Mouse (Mus musculus) embryonic facial prominence, embryonic 12.5 days (tissue): ENCODE results near the gene Ncor1. TPM values are rescaled to one million over a fixed set of nuclear protein-coding genes. Genes with fewer than 3 reads are reported as not detected.
"Not testable (repeated sequence)": the region's sequence is repeated elsewhere in the genome, so short reads cannot be mapped to it uniquely, and the experiment has no call there.

Source experiments
- ATAC-seq: fragments of 200-750 bp; cut with Nextera tagmentation; 2 replicates; pipeline ENCODE4 v1.8.0; 2017; ENCODE audit not compliant: insufficient number of reproducible peaks, insufficient read depth, low FRiP score, low TSS enrichment
- H3K27ac ChIP-seq: fragments of 300-500 bp; sonication (generic); 2 replicates; pipeline ENCODE4 v1.5.1; 2016; ENCODE audit warnings: mild to moderate bottlenecking
- H3K27me3 ChIP-seq: fragments of 300-500 bp; sonication (generic); 2 replicates; pipeline ENCODE4 v1.6.1; 2016; ENCODE audit warnings: mild to moderate bottlenecking, moderate library complexity
- H3K36me3 ChIP-seq: fragments of 300-500 bp; sonication (generic); 2 replicates; pipeline ENCODE4 v1.6.1; 2016; ENCODE audit warnings: mild to moderate bottlenecking
- H3K4me1 ChIP-seq: fragments of 300-500 bp; sonication (generic); 2 replicates; pipeline ENCODE4 v1.6.1; 2016
- H3K4me2 ChIP-seq: fragments of 300-500 bp; sonication (generic); replicated peaks from 2 replicates; pipeline ENCODE4 v1.6.1; 2016; ENCODE audit warnings: mild to moderate bottlenecking, moderate library complexity
- H3K4me3 ChIP-seq: fragments of 300-500 bp; sonication (generic); 2 replicates; pipeline ENCODE4 v1.5.1; 2016; ENCODE audit warnings: mild to moderate bottlenecking
- H3K9ac ChIP-seq: fragments of 300-500 bp; sonication (generic); 2 replicates; pipeline ENCODE4 v1.6.1; 2016; ENCODE audit warnings: mild to moderate bottlenecking, moderate library complexity
- H3K9me3 ChIP-seq: fragments of 300-500 bp; sonication (generic); 2 replicates; pipeline ENCODE4 v1.6.1; 2016; ENCODE audit warnings: mild to moderate bottlenecking, moderate library complexity
- WGBS: fragments of 180-500 bp; shearing (Covaris S2); methylation state at CpG from one replicate; pipeline ENCODE4 v1.1.7; 2016; 5-methylcytosine and 5-hydroxymethylcytosine counted together
- polyA plus RNA-seq: library from polyadenylated mRNA; unstranded; fragments of >200 nt; fragmentation: Nextera tagmentation; extraction: Ambion mirVana; gene quantifications from 2 replicates; pipeline ENCODE4 v1.2.1, GENCODE M21; 2016

Ncor1 gene
- polyA plus RNA-seq, 1 experiment from 2014 or later, result 187 TPM

DNA sequence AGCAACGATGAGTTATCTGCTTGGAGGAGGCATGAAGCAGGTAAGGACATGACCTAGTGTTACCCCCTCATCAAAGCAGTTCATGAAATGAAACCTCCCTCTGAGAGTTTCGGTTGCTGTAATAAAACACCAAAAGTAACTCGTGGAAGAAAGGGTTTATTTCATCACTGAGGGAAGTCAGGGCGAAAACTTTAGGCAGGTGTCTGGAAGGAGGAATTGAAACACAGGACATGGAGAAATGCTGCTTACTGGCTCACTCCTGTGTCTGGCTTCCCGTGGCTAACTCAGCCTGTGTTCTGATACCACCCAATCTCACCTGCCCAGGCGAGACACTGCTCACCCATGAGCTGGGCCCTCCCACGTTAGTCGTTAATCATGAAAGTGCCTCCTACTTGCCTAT is 173.3 kb downstream of the Ncor1 start:
- no peak overlapping the region for H3K27ac ChIP-seq
- no peak overlapping the region for H3K9ac ChIP-seq
- WGBS, result 82% methylated on average over 8 of the region's 8 CpGs
- ATAC-seq, result no peak
- peaks cover 23% of the 10 kb centered on the region for H3K36me3 ChIP-seq
- no peaks in the 10 kb centered on the region for H3K27me3 ChIP-seq
- peaks cover 4% of the 10 kb centered on the region; the same call in 1 of the 2 replicates for H3K4me1 ChIP-seq
- H3K9me3 ChIP-seq, result no peaks in the 10 kb centered on the region
- H3K4me2 ChIP-seq, result no peak overlapping the region
- H3K4me3 ChIP-seq, result no peak overlapping the region

DNA sequence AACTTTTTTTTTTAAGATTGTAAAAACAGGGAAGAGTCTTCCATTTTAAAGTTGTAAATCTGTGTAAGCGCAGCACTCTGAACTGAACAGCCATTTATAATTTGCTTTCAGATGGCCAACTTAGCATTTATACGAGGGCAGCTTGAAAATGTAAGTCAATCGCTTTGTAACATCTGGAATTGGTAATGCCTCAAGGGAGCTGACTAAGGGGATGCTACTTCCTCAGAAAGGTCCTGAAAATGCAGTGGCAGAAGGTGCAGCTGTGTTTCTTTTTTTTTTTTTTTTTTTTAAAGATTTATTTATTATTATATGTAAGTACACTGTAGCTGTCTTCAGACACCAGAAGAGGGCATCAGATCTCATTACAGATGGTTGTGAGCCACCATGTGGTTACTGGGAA is 174.3 kb downstream of the Ncor1 start:
- WGBS, result 64% methylated on average over 3 of the region's 3 CpGs
- not testable (repeated sequence) for H3K4me3 ChIP-seq, H3K4me2 ChIP-seq, H3K9me3 ChIP-seq, H3K9ac ChIP-seq, H3K27me3 ChIP-seq, H3K27ac ChIP-seq, ATAC-seq, H3K4me1 ChIP-seq
- peaks cover 21% of the 10 kb centered on the region for H3K36me3 ChIP-seq

DNA sequence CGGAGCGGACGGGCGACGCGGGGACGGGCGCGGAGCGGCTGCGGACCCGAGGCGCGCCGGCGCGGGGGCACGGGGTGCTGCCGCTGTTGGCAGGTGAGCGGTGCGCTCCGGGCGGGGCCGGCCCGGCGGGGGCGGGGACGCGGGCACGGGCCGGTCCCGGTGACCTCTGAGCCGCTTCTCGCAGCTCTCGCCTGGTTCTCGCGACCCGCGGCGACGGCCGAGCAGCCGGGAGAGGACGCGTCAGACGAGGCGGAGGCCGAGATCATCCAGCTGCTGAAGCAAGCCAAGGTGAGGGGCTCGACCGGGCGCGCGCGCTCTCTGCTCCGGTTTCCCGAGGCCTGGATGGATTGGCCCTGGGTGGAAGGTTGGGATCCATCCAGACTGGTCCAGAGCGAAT is 176.7 kb downstream of the Ncor1 start:
- Histone ChIP-seq H3K4me2 (peak overlapping the region; percentile 61), H3K9ac (peak overlapping the region; percentile 75), H3K9me3 (no peaks in the 10 kb centered on the region), H3K27ac (peak overlapping the region; percentile 87), H3K4me3 (peak overlapping the region; percentile 84), H3K4me1 (peaks cover 7% of the 10 kb centered on the region; the same call in 1 of the 2 replicates), H3K27me3 (no peaks in the 10 kb centered on the region), H3K36me3 (peaks cover 20% of the 10 kb centered on the region)
- ATAC-seq, result peak; percentile 79
- WGBS, result under 1% methylated on average over 51 of the region's 57 CpGs

DNA sequence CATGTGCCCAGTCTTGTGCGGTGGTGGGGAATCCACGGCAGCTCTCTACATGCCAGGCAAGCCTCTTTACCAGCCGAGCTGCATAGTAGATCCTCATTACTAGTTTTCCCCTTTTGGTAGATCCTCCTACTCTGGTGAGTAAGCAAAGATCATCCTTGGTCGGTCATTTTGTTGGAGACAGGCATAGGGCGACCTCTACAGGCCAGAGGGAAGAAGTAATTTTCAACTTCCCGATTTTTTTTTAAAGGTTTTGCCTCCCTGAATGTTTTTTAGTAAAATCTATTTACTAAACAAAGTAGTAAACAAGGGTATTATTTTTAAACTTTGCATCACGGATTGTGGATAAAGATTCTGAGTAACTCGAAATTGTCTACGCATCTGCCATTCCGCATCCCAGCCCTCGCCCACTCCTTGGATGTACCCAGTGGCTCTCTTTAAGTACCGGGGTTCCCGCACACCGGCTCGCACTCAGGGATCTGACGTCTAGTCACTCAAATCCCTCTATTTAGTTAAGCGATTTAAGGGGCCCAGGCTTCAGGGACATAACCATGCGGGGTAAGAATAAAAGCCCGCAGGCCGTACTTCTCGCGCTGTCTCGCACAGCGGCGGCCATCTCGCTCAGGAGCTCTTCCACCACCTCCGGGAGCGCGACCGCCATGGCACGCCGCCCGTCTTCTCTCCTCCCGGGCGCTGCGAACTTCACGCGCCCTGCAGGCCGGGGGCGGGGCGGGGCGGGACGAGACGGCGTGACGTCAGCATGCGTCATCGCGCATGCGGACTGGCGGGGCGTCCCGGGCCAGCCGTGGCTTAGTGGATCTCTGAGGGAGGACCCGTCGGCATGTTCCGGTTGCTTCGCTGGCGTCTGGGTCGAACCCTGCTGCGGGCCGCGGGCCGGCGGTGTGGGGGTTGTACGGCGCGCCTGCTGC is 177.4 kb downstream of the Ncor1 start, which contains the start of the genes Zswim7 and Ttc19:
Zswim7 (minus strand) TSS at position 701 of the 926 bp plus-strand sequence.
Ttc19 (plus strand) TSS at position 799 of the 926 bp plus-strand sequence.
- ATAC-seq, result peak; percentile 91
- under 1% methylated on average over 65 of the region's 68 CpGs for WGBS
- peak within 1 kb of the TSS; percentile 61 for H3K4me2 ChIP-seq

DNA sequence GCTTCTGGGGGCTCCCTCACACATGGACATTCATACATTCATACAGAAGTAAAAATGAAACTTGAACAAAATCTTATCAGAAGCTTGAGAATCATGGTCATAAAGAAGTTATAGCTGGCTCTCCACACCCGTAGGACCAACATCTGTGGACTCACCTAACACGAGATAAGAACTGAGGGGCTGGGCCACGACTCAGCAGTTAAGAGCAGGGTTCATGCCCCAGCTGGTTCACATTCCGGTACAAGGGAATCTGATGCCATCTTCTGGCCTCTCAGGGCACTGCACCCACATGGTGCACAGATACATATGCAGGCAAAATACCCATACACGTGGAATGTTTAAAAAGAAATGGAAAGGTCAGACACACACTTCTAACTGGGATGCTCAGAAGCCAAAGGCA is 180.3 kb downstream of the Ncor1 start:
- Histone ChIP-seq H3K9ac (no peak overlapping the region), H3K9me3 (no peaks in the 10 kb centered on the region), H3K36me3 (0 out of 2 replicates have a peak, but pooled peaks cover 1% of the 10 kb centered on the region), H3K4me3 (no peak overlapping the region), H3K27ac (no peak overlapping the region), H3K27me3 (no peaks in the 10 kb centered on the region), H3K4me1 (peaks cover 7% of the 10 kb centered on the region; the same call in 1 of the 2 replicates), H3K4me2 (no peak overlapping the region)
- no peak for ATAC-seq
- 23% methylated on average over 5 of the region's 5 CpGs for WGBS

More for the DNA sequence above, 177.4 kb downstream of the Ncor1 start, which contains the start of the genes Zswim7 and Ttc19:
- Histone ChIP-seq H3K9me3 (no peaks in the 10 kb centered on the region), H3K36me3 (peaks cover 14% of the 10 kb centered on the region), H3K27ac (peak within 1 kb of the TSS; percentile 87), H3K4me1 (peaks cover 7% of the 10 kb centered on the region; the same call in 1 of the 2 replicates), H3K4me3 (peak within 1 kb of the TSS; percentile 84), H3K9ac (peak within 1 kb of the TSS; percentile 75), H3K27me3 (no peaks in the 10 kb centered on the region)

DNA sequence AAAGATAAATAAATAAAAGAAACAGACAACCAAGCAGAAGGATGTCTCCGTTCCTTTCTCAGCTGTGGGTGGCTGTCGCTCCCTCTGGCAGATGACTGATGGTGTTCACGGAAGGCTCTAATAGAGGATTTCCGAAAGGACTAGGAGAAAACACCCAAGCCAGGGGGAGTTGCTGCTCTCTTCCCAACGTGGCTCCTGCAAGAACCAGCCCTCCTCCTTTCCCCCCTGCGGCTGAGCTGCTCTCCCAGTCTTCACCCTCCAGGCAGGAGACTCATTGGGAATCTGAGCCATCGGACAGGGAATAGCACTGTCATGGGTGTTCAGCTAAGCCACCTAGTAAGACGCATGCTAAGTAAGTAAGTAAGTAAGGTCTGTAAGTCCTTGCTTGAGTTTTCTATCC is 181.3 kb downstream of the Ncor1 start:
- H3K4me2 ChIP-seq, result no peak overlapping the region
- 53% methylated on average over 8 of the region's 8 CpGs for WGBS
- no peak overlapping the region for H3K27ac ChIP-seq
- no peak for ATAC-seq
- H3K9ac ChIP-seq, result no peak overlapping the region
- no peaks in the 10 kb centered on the region for H3K27me3 ChIP-seq
- no peak overlapping the region for H3K4me3 ChIP-seq
- H3K4me1 ChIP-seq, result peaks cover 4% of the 10 kb centered on the region; the same call in 1 of the 2 replicates
- no peaks in the 10 kb centered on the region for H3K9me3 ChIP-seq
- H3K36me3 ChIP-seq, result no peaks in the 10 kb centered on the region

DNA sequence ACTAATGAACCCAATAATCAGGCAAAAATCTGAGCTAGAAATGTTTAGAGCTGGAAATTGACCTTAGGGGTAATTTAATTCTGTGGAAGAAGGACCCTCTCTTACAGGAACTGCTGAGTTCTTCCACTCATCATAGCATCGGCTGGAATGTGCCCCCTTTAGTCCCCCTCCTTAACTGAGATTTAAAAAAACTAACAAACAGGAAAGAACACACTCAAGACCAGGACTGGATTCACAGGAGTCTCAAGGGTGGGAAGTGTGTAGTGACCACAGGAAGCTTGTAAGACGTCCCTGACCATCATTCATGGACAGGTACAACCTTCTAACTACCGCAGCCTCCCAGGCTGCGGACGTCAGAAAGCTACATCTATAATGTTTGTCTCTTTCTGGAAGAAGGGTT is 187.5 kb downstream of the Ncor1 start:
- H3K4me2 ChIP-seq, result no peak overlapping the region

DNA sequence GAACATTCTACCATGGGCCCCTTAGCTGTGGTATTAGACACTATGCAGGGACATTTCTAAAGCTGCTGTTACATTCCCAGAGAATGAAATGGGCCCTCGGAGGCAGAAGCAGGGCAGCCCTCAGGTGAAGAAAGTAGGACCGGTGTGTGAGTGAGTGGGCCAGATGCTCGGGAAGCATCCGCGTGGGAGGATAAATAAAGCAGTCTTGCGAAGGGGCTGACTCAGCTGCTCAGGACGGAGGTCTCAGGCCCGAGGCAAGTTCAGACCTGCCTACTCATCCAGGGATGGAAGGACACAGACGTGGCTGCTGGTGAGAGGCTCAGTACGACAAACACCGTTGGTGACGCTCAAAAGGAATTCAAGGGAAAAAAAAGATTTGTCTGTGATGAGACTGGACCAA is 189.2 kb downstream of the Ncor1 start:
- WGBS, result 59% methylated on average over 12 of the region's 12 CpGs
- no peak overlapping the region for H3K9ac ChIP-seq
- ATAC-seq, result no peak

More for the DNA sequence above, 187.5 kb downstream of the Ncor1 start:
- no peak overlapping the region for H3K4me3 ChIP-seq
- no peak overlapping the region for H3K27ac ChIP-seq
- ATAC-seq, result no peak
- H3K9me3 ChIP-seq, result no peaks in the 10 kb centered on the region
- 44% methylated on average over 5 of the region's 5 CpGs for WGBS
- H3K36me3 ChIP-seq, result 0 out of 2 replicates have a peak, but pooled peaks cover 4% of the 10 kb centered on the region
- no peaks in the 10 kb centered on the region for H3K27me3 ChIP-seq
- H3K9ac ChIP-seq, result no peak overlapping the region
- peaks cover 10% of the 10 kb centered on the region; the same call in 1 of the 2 replicates for H3K4me1 ChIP-seq

DNA sequence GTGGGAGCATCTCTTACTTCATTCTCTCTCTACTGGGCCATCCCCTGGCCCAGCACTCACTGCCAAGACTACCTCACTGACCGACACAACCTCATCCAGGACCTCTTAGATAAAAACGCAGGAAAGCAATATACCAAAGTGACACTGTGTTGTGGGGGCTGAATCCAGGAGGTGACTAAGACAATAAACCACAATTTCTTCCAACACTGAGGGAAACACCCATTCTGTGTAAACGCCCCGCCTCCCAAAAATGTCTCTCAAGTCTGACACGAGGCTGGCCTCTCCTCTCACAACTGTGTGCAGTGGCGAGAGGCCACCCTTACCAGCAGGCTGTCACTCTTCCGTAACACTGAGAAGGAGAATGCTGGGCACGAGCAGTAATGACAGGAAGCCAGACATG is 190.0 kb downstream of the Ncor1 start:
- WGBS, result 70% methylated on average over 8 of the region's 8 CpGs
- Histone ChIP-seq H3K27ac (no peak overlapping the region), H3K4me2 (no peak overlapping the region), H3K4me3 (no peak overlapping the region), H3K9me3 (no peaks in the 10 kb centered on the region), H3K27me3 (no peaks in the 10 kb centered on the region), H3K36me3 (peaks cover 4% of the 10 kb centered on the region; the same call in 1 of the 2 replicates), H3K4me1 (peaks cover 10% of the 10 kb centered on the region; the same call in 1 of the 2 replicates), H3K9ac (no peak overlapping the region)
- ATAC-seq, result no peak

More for the DNA sequence above, 189.2 kb downstream of the Ncor1 start:
- H3K9me3 ChIP-seq, result no peaks in the 10 kb centered on the region
- no peak overlapping the region for H3K27ac ChIP-seq
- peaks cover 4% of the 10 kb centered on the region; the same call in 1 of the 2 replicates for H3K36me3 ChIP-seq
- H3K4me1 ChIP-seq, result peaks cover 10% of the 10 kb centered on the region; the same call in 1 of the 2 replicates
- no peak overlapping the region for H3K4me2 ChIP-seq
- H3K4me3 ChIP-seq, result no peak overlapping the region
- no peaks in the 10 kb centered on the region for H3K27me3 ChIP-seq

DNA sequence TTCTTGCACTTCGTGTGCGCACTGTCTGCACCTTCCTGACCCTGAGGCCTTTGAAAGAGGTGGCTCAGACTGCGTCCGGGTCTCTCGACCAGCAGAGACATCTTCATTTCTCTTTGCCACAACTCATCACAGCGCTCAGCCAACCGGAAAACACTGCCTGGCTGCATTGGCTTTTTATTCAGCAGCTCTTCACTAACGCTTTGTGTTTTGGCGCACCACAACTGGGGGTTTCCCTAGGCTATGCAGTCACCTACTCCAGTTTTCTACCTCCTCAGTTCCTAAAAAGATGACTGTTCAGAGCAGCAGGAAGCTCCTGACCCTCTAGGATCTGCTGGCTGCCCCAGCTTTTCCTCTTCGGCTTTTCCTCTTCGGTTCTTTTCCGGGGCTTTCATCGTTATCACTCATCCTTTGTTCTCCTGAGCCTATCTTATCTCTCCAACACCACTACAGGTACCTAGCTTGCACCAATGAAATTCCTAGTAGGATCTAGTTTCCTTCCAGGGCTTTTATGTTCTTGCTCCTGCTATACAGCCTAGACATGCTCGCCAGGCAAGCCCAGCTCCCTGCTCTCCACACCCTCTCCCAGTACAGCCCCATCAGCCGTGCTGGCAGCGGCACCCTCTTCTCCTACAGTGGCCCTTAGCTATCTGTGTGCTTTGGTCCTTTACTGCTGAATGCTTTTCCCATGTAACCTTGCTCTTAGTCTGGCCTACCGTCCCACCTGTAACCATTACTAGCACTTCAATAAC is 191.7 kb downstream of the Ncor1 start:
- H3K4me2 ChIP-seq, result no peak overlapping the region
- H3K4me3 ChIP-seq, result no peak overlapping the region
- peaks cover 10% of the 10 kb centered on the region; the same call in 1 of the 2 replicates for H3K4me1 ChIP-seq
- peaks cover 4% of the 10 kb centered on the region; the same call in 1 of the 2 replicates for H3K36me3 ChIP-seq
- ATAC-seq, result no peak
- no peaks in the 10 kb centered on the region for H3K9me3 ChIP-seq
- no peaks in the 10 kb centered on the region for H3K27me3 ChIP-seq
- WGBS, result 68% methylated on average over 17 of the region's 17 CpGs
- H3K27ac ChIP-seq, result no peak overlapping the region
- no peak overlapping the region for H3K9ac ChIP-seq
